24 mouse cellular contexts compared by ENCODE assay signal in the genomic region with DNA sequence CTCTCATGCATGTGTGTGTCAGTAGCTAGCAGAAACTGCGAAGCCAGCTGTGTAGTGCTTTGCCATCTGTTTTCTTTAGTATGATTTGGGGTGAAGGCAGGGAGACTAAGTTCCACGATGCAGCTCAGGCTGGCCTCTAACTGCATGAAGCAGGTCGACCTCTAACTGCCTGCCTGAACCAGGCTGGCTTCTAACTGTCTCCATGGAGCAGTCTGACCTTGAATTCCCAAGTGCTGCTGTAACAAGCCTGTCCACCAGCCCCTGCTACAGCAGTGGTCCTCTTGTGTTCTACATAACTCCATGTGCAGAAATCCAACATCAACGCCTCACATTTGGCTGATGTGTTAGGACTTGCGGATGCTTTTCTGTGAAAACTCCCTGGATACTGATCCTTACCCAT.
DNase-seq lines count a peak whose midpoint lies in the region; ATAC-seq and TF ChIP-seq lines count a peak whose summit lies in the region.
"Had no signal": no experiment of that assay in that cellular context is flagged by ENCODE, and none has a peak within 500 bp of the region (broad histone marks: within the 10 kb centered on the region; RNA-seq: fewer than 3 reads in every experiment).

No protein-coding gene starts in this region.

- no peak overlapping the region for H3K9ac ChIP-seq in heart, embryonic 16.5 days (ENCODE audit: low read length)
- no peak overlapping the region for H3K9ac ChIP-seq in heart, embryonic 12.5 days
- H3K9ac ChIP-seq: embryonic facial prominence, embryonic 15.5 days; hindbrain, embryonic 14.5 days had no signal

- no peaks in the 10 kb centered on the region for H3K27me3 ChIP-seq in heart, embryonic 16.5 days (ENCODE audit: control insufficient read depth, insufficient read depth, low read length)
- H3K27me3 ChIP-seq in heart, embryonic 12.5 days (replicated peaks): no peaks in the 10 kb centered on the region
- H3K27me3 ChIP-seq: embryonic facial prominence, embryonic 15.5 days had no signal

- WGBS in heart, embryonic 16.5 days: 57% methylated on average over 5 of the region's 5 CpGs
- 56% methylated on average over 5 of the region's 5 CpGs for WGBS in heart, embryonic 12.5 days

- H3K4me1 ChIP-seq in heart, embryonic 16.5 days (ENCODE audit: control insufficient read depth, insufficient read depth, low read length): peaks cover 6% of the 10 kb centered on the region; the same call in 1 of the 2 replicates
- H3K4me1 ChIP-seq in heart, embryonic 12.5 days (replicated peaks): peaks cover 10% of the 10 kb centered on the region
- H3K4me1 ChIP-seq: embryonic facial prominence, embryonic 15.5 days had no signal

- no peaks in the 10 kb centered on the region for H3K36me3 ChIP-seq in heart, embryonic 16.5 days (ENCODE audit: control insufficient read depth, insufficient read depth)
- H3K36me3 ChIP-seq in heart, embryonic 12.5 days: no peaks in the 10 kb centered on the region
- H3K36me3 ChIP-seq: embryonic facial prominence, embryonic 15.5 days; forebrain, embryonic 10.5 days; G1E; hindbrain, embryonic 10.5 days had no signal

- no peak overlapping the region for H3K4me3 ChIP-seq in heart, embryonic 16.5 days (ENCODE audit: low read length)
- H3K4me3 ChIP-seq in heart, embryonic 12.5 days: no peak overlapping the region
- H3K4me3 ChIP-seq in left cerebral cortex, adult 2 months: no peak overlapping the region
- H3K4me3 ChIP-seq: embryonic facial prominence, embryonic 15.5 days; erythroblast, embryonic 14.5 days; forebrain, embryonic 10.5 days; hindbrain, embryonic 10.5 days had no signal

- no peak for TF ChIP-seq CTCF in left cerebral cortex, adult 2 months (IDR thresholded peaks at IDR 0.05)

- no peaks in the 10 kb centered on the region for H3K9me3 ChIP-seq in heart, embryonic 16.5 days (replicated peaks; ENCODE audit: control insufficient read depth, low read length)
- H3K9me3 ChIP-seq in heart, embryonic 12.5 days (replicated peaks): no peaks in the 10 kb centered on the region
- H3K9me3 ChIP-seq: embryonic facial prominence, embryonic 15.5 days; forebrain, embryonic 10.5 days; hindbrain, embryonic 10.5 days had no signal

- no peak overlapping the region for H3K27ac ChIP-seq in heart, embryonic 16.5 days (ENCODE audit: low read length)
- no peak overlapping the region for H3K27ac ChIP-seq in heart, embryonic 12.5 days (ENCODE audit: poor library complexity, severe bottlenecking)
- H3K27ac ChIP-seq in left cerebral cortex, adult 2 months: no peak overlapping the region
- H3K27ac ChIP-seq: embryonic facial prominence, embryonic 15.5 days; forebrain, embryonic 10.5 days; hindbrain, embryonic 10.5 days; hindbrain, embryonic 14.5 days had no signal

- no peak overlapping the region for H3K4me2 ChIP-seq in heart, embryonic 16.5 days (ENCODE audit: low read depth, low read length)
- H3K4me2 ChIP-seq in heart, embryonic 12.5 days: no peak overlapping the region
- H3K4me2 ChIP-seq: embryonic facial prominence, embryonic 15.5 days; hindbrain, embryonic 14.5 days had no signal

- peak; percentile 19 to 36 for DNase-seq in frontal cortex, postnatal 36 days (ENCODE audit: low spot score in 2 of 2)
- no peak for DNase-seq in frontal cortex, postnatal 10 days (ENCODE audit: low spot score in 2 of 2)
- peak; percentile 2 to 16 for DNase-seq in left cerebral cortex, adult 18-20 months (ENCODE audit: low spot score in 2 of 2)
- no peak for DNase-seq in left cerebral cortex, adult 2 months (ENCODE audit: extremely low spot score in 1 of 2, low spot score in 2 of 2)
- DNase-seq in right cerebral cortex, adult 18-20 months: peak; percentile 15
- no peak for DNase-seq in right cerebral cortex, postnatal 25 days
- DNase-seq: adrenal gland, postnatal 10 days; B cell, adult 2 months; cerebellum, adult 11 months; cerebellum, adult 8-10 months; cerebellum, postnatal 14 days; embryo, embryonic 11 days; gastrocnemius, postnatal 10 days had no signal

- intact Hi-C loops in left cerebral cortex, adult 2 months (cut with DNase I): no loop called here

- peak; percentile 37; the same call in 1 of the 2 replicates for ATAC-seq in heart, embryonic 16.5 days (replicated peaks; ENCODE audit: extremely low read depth, insufficient read depth, low FRiP score)
- ATAC-seq in heart, embryonic 12.5 days (ENCODE audit: insufficient number of reproducible peaks, low FRiP score): no peak
- ATAC-seq: CD4-positive, CD25-positive, alpha-beta regulatory T cell, adult 4 months; forebrain, embryonic 14.5 days; inflammation-experienced regulatory T-cells, adult 6 months had no signal

Comparison
In these comparisons a context has a peak if more than half of its experiments do, and no peak if none do; other contexts are left out.
1. DNase-seq: peak in frontal cortex, postnatal 36 days (2 of 2), left cerebral cortex, adult 18-20 months (2 of 2) and right cerebral cortex, adult 18-20 months (single experiment); none in frontal cortex, postnatal 10 days (0 of 2), left cerebral cortex, adult 2 months (0 of 2) and right cerebral cortex, postnatal 25 days (single experiment).